Mouse (Mus musculus): ENCODE measurements around the gene Erbb4. TPM values are rescaled to one million over a fixed set of nuclear protein-coding genes. Genes with fewer than 3 reads are reported as not detected.
"Not testable (repeated sequence)": the region's sequence is repeated elsewhere in the genome, so short reads cannot be mapped to it uniquely, and the experiment has no call there.

The Erbb4 gene
- polyA plus RNA-seq, 1 experiment from 2014 or later, result 10.2 TPM

DNA sequence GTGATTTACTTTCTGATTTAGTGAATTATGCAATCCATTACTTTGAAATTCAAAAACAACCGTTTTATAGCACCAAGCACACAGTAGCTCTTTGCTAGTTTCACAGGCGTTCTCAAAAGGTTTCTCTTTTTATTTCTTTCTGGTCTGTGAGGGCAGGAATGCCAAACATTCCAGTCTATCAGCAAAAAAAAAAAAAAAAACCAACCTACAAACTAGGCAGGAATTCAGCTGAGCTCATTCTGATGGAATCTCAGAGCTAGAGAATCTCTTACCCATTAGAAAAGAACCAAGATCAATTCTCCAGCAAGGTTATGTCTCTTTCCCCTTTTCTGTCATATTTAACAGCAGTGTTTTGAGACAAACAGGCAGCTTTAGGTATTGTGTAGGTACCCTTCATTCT is 327.2 kb downstream of the Erbb4 start:
- DNase-seq (ENCODE audit: low spot score), result no peak
- H3K4me1 ChIP-seq (replicated peaks; ENCODE audit: control insufficient read depth, insufficient read depth, low read length), result no peaks in the 10 kb centered on the region
- no peaks in the 10 kb centered on the region for H3K36me3 ChIP-seq (ENCODE audit: control insufficient read depth, insufficient read depth, low read length)
- H3K27ac ChIP-seq (ENCODE audit: low read depth, low read length), result no peak overlapping the region
- no peak overlapping the region for H3K4me3 ChIP-seq (ENCODE audit: low read depth, low read length)
- H3K4me2 ChIP-seq (replicated peaks; ENCODE audit: low read depth, low read length), result no peak overlapping the region
- WGBS, result 29% methylated on average over 2 of the region's 2 CpGs
- H3K9ac ChIP-seq (ENCODE audit: low read depth, low read length), result no peak overlapping the region
- H3K27me3 ChIP-seq (ENCODE audit: control insufficient read depth, insufficient read depth, low read length), result no peaks in the 10 kb centered on the region
- ATAC-seq (ENCODE audit: low FRiP score), result no peak
- H3K9me3 ChIP-seq (ENCODE audit: control insufficient read depth, low read length), result no peaks in the 10 kb centered on the region

DNA sequence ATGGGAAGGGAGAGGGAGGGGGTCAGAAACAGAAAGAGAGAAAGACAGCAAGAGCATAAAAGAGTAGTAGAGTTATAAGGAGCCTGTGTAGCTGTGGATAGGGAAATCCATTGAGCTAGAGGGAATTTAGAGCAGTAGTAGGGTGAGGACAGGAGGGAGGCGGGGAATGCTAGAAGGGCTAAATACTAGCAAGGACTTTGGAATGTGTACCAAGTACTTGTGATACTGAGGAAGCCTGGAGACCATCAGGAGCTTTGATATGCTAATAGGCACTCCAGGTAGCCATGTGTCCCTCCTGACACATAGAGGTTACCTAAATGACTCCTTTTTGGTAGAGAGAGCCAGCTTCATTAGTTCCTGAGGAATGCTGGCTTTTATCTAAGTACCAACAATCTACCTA is 327.8 kb downstream of the Erbb4 start:
- Histone ChIP-seq H3K36me3 (ENCODE audit: control insufficient read depth, insufficient read depth, low read length) (no peaks in the 10 kb centered on the region), H3K4me1 (replicated peaks; ENCODE audit: control insufficient read depth, insufficient read depth, low read length) (no peaks in the 10 kb centered on the region), H3K9me3 (ENCODE audit: control insufficient read depth, low read length) (no peaks in the 10 kb centered on the region), H3K27me3 (ENCODE audit: control insufficient read depth, insufficient read depth, low read length) (no peaks in the 10 kb centered on the region), H3K4me3 (ENCODE audit: low read depth, low read length) (no peak overlapping the region), H3K27ac (ENCODE audit: low read depth, low read length) (no peak overlapping the region), H3K4me2 (replicated peaks; ENCODE audit: low read depth, low read length) (no peak overlapping the region), H3K9ac (ENCODE audit: low read depth, low read length) (no peak overlapping the region)
- no peak for ATAC-seq (ENCODE audit: low FRiP score)
- 90% methylated on average over 1 of the region's 1 CpGs for WGBS
- no peak for DNase-seq (ENCODE audit: low spot score)

- not testable (repeated sequence) for H3K9me3 ChIP-seq (ENCODE audit: control insufficient read depth, low read length); H3K27ac ChIP-seq (ENCODE audit: low read depth, low read length); H3K4me2 ChIP-seq (replicated peaks; ENCODE audit: low read depth, low read length); ATAC-seq (ENCODE audit: low FRiP score); H3K4me3 ChIP-seq (ENCODE audit: low read depth, low read length); DNase-seq (ENCODE audit: low spot score); H3K4me1 ChIP-seq (replicated peaks; ENCODE audit: control insufficient read depth, insufficient read depth, low read length); H3K9ac ChIP-seq (ENCODE audit: low read depth, low read length); H3K36me3 ChIP-seq (ENCODE audit: control insufficient read depth, insufficient read depth, low read length); H3K27me3 ChIP-seq (ENCODE audit: control insufficient read depth, insufficient read depth, low read length)
These were observed 341.8 kb downstream of the Erbb4 start for GRCm38 (mm10) chr1:68766095-68766494.

- no peak for ATAC-seq (ENCODE audit: low FRiP score)
- Histone ChIP-seq H3K27me3 (ENCODE audit: control insufficient read depth, insufficient read depth, low read length) (no peaks in the 10 kb centered on the region), H3K9me3 (ENCODE audit: control insufficient read depth, low read length) (no peaks in the 10 kb centered on the region), H3K4me3 (ENCODE audit: low read depth, low read length) (no peak overlapping the region), H3K4me1 (replicated peaks; ENCODE audit: control insufficient read depth, insufficient read depth, low read length) (no peaks in the 10 kb centered on the region), H3K9ac (ENCODE audit: low read depth, low read length) (no peak overlapping the region), H3K36me3 (ENCODE audit: control insufficient read depth, insufficient read depth, low read length) (no peaks in the 10 kb centered on the region), H3K27ac (ENCODE audit: low read depth, low read length) (no peak overlapping the region), H3K4me2 (replicated peaks; ENCODE audit: low read depth, low read length) (no peak overlapping the region)
- WGBS, result 85% methylated on average over 5 of the region's 5 CpGs
- no peak for DNase-seq (ENCODE audit: low spot score)
These were observed 345.4 kb downstream of the Erbb4 start for GRCm38 (mm10) chr1:68762456-68762855.

GRCm38 (mm10) chr1:68748976-68749375 is 358.9 kb downstream of the Erbb4 start:
- peak; percentile 38; the same call in 1 of the 2 replicates for ATAC-seq (ENCODE audit: low FRiP score)
- WGBS, result 27% methylated on average over 1 of the region's 1 CpGs

GRCm38 (mm10) chr1:68681478-68681877 is 426.4 kb downstream of the Erbb4 start:
- DNase-seq (ENCODE audit: low spot score), result no peak
- no peak for ATAC-seq (ENCODE audit: low FRiP score)
- no peaks in the 10 kb centered on the region for H3K9me3 ChIP-seq (ENCODE audit: control insufficient read depth, low read length)
- H3K4me1 ChIP-seq (replicated peaks; ENCODE audit: control insufficient read depth, insufficient read depth, low read length), result no peaks in the 10 kb centered on the region
- no peak overlapping the region for H3K27ac ChIP-seq (ENCODE audit: low read depth, low read length)
- no peaks in the 10 kb centered on the region for H3K27me3 ChIP-seq (ENCODE audit: control insufficient read depth, insufficient read depth, low read length)
- H3K36me3 ChIP-seq (ENCODE audit: control insufficient read depth, insufficient read depth, low read length), result no peaks in the 10 kb centered on the region
- no peak overlapping the region for H3K4me2 ChIP-seq (replicated peaks; ENCODE audit: low read depth, low read length)
- no peak overlapping the region for H3K4me3 ChIP-seq (ENCODE audit: low read depth, low read length)
- H3K9ac ChIP-seq (ENCODE audit: low read depth, low read length), result no peak overlapping the region

More at GRCm38 (mm10) chr1:68748976-68749375, 358.9 kb downstream of the Erbb4 start:
- peak; percentile 4 for DNase-seq (ENCODE audit: low spot score)
- no peaks in the 10 kb centered on the region for H3K27me3 ChIP-seq (ENCODE audit: control insufficient read depth, insufficient read depth, low read length)
- H3K4me1 ChIP-seq (replicated peaks; ENCODE audit: control insufficient read depth, insufficient read depth, low read length), result no peaks in the 10 kb centered on the region
- no peaks in the 10 kb centered on the region for H3K9me3 ChIP-seq (ENCODE audit: control insufficient read depth, low read length)
- no peak overlapping the region for H3K4me2 ChIP-seq (replicated peaks; ENCODE audit: low read depth, low read length)
- H3K9ac ChIP-seq (ENCODE audit: low read depth, low read length), result no peak overlapping the region
- no peaks in the 10 kb centered on the region for H3K36me3 ChIP-seq (ENCODE audit: control insufficient read depth, insufficient read depth, low read length)
- no peak overlapping the region for H3K4me3 ChIP-seq (ENCODE audit: low read depth, low read length)
- no peak overlapping the region for H3K27ac ChIP-seq (ENCODE audit: low read depth, low read length)

- DNase-seq (ENCODE audit: low spot score) (no peak), ATAC-seq (ENCODE audit: low FRiP score) (no peak)
- Histone ChIP-seq H3K9ac (ENCODE audit: low read depth, low read length) (no peak overlapping the region), H3K27ac (ENCODE audit: low read depth, low read length) (no peak overlapping the region), H3K4me2 (replicated peaks; ENCODE audit: low read depth, low read length) (no peak overlapping the region), H3K4me1 (replicated peaks; ENCODE audit: control insufficient read depth, insufficient read depth, low read length) (no peaks in the 10 kb centered on the region), H3K27me3 (ENCODE audit: control insufficient read depth, insufficient read depth, low read length) (no peaks in the 10 kb centered on the region), H3K9me3 (ENCODE audit: control insufficient read depth, low read length) (no peaks in the 10 kb centered on the region), H3K36me3 (ENCODE audit: control insufficient read depth, insufficient read depth, low read length) (no peaks in the 10 kb centered on the region), H3K4me3 (ENCODE audit: low read depth, low read length) (no peak overlapping the region)
- 92% methylated on average over 4 of the region's 4 CpGs for WGBS
These were observed 433.2 kb downstream of the Erbb4 start for GRCm38 (mm10) chr1:68674667-68675066.

- Histone ChIP-seq H3K4me1 (replicated peaks; ENCODE audit: control insufficient read depth, insufficient read depth, low read length) (no peaks in the 10 kb centered on the region), H3K27ac (ENCODE audit: low read depth, low read length) (no peak overlapping the region), H3K27me3 (ENCODE audit: control insufficient read depth, insufficient read depth, low read length) (no peaks in the 10 kb centered on the region), H3K36me3 (ENCODE audit: control insufficient read depth, insufficient read depth, low read length) (no peaks in the 10 kb centered on the region), H3K9ac (ENCODE audit: low read depth, low read length) (no peak overlapping the region), H3K4me3 (ENCODE audit: low read depth, low read length) (no peak overlapping the region), H3K4me2 (replicated peaks; ENCODE audit: low read depth, low read length) (no peak overlapping the region), H3K9me3 (ENCODE audit: control insufficient read depth, low read length) (no peaks in the 10 kb centered on the region)
- 91% methylated on average over 10 of the region's 10 CpGs for WGBS
- DNase-seq (ENCODE audit: low spot score) (no peak), ATAC-seq (ENCODE audit: low FRiP score) (no peak)
These were observed 440.8 kb downstream of the Erbb4 start for GRCm38 (mm10) chr1:68666831-68667601.

GRCm38 (mm10) chr1:68590475-68590874 is 517.4 kb downstream of the Erbb4 start:
- DNase-seq (ENCODE audit: low spot score) (no peak), ATAC-seq (ENCODE audit: low FRiP score) (no peak)
- no peaks in the 10 kb centered on the region for H3K4me1 ChIP-seq (replicated peaks; ENCODE audit: control insufficient read depth, insufficient read depth, low read length)
- H3K9ac ChIP-seq (ENCODE audit: low read depth, low read length), result no peak overlapping the region
- H3K4me2 ChIP-seq (replicated peaks; ENCODE audit: low read depth, low read length), result no peak overlapping the region
- H3K4me3 ChIP-seq (ENCODE audit: low read depth, low read length), result no peak overlapping the region
- 89% methylated on average over 3 of the region's 3 CpGs for WGBS
- no peaks in the 10 kb centered on the region for H3K9me3 ChIP-seq (ENCODE audit: control insufficient read depth, low read length)
- H3K36me3 ChIP-seq (ENCODE audit: control insufficient read depth, insufficient read depth, low read length), result no peaks in the 10 kb centered on the region
- no peaks in the 10 kb centered on the region for H3K27me3 ChIP-seq (ENCODE audit: control insufficient read depth, insufficient read depth, low read length)
- no peak overlapping the region for H3K27ac ChIP-seq (ENCODE audit: low read depth, low read length)

Data from hindbrain, embryonic 11.5 days (tissue).